Comparison of ENCODE assay signal across 8 mouse cellular contexts in the genomic region with DNA sequence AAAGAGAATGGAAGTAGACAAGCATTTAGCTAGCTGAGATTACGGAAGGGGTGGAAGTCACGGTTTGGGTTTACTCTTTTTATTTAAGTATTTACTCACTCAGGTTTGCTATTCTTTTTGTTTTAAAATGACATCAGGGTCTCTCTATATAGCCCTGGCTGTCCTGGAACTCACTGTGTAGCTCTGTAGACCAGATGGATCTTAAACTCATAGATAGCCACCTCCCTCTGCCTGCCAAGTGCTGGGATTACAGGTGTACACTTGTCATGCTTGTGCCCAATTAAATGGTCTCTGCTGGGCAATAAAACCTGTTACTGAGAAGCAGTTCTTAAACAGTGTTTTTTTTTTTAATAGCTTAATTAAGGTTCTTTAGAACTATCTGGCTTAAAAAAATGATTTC. TPM values are rescaled to one million over a fixed set of nuclear protein-coding genes. Genes with fewer than 3 reads are reported as not detected.
DNase-seq lines count a peak whose midpoint lies in the region; ATAC-seq and TF ChIP-seq lines count a peak whose summit lies in the region.

No protein-coding gene starts in this region.

- H3K9ac ChIP-seq in heart, embryonic 11.5 days (ENCODE audit: low read depth, low read length): peak overlapping the region; percentile 62
- H3K9ac ChIP-seq in forebrain, embryonic 14.5 days (ENCODE audit: low read length): peak overlapping the region; percentile 94

- no peak overlapping the region for H3K27ac ChIP-seq in heart, embryonic 11.5 days (ENCODE audit: low read depth, low read length)
- no peak overlapping the region for H3K27ac ChIP-seq in forebrain, embryonic 14.5 days (ENCODE audit: low read depth, low read length)
- H3K27ac ChIP-seq in limb, embryonic 10.5 days: no peak overlapping the region

- intact Hi-C loops in heart, postnatal 10 days (cut with DNase I): loop anchor here (2.0 to 5.0 kb wide), 3 partner anchors 29 to 148 kb away; partner anchors contain the start of genes Pde12 and Slmap

- no peaks in the 10 kb centered on the region for H3K9me3 ChIP-seq in heart, embryonic 11.5 days (replicated peaks; ENCODE audit: control insufficient read depth, low read length)
- no peaks in the 10 kb centered on the region for H3K9me3 ChIP-seq in forebrain, embryonic 14.5 days (replicated peaks; ENCODE audit: control insufficient read depth, low read length)
- H3K9me3 ChIP-seq in limb, embryonic 10.5 days (replicated peaks): no peaks in the 10 kb centered on the region

- H3K4me2 ChIP-seq in heart, embryonic 11.5 days: peak overlapping the region; percentile 80
- H3K4me2 ChIP-seq in forebrain, embryonic 14.5 days (ENCODE audit: low read length): peak overlapping the region; percentile 82
- H3K4me2 ChIP-seq in myocyte (ENCODE audit: low read depth): peak overlapping the region; percentile 82

- no peak for ATAC-seq in heart, embryonic 11.5 days (replicated peaks; ENCODE audit: insufficient number of reproducible peaks, low FRiP score, low TSS enrichment)
- no peak for ATAC-seq in forebrain, embryonic 14.5 days

- TF ChIP-seq POLR2A in myocyte (IDR thresholded peaks at IDR 0.05; ENCODE audit: insufficient read length, low read depth): no peak

- WGBS in heart, embryonic 11.5 days (ENCODE audit: insufficient replicate concordance): 50% methylated on average over 2 of the region's 2 CpGs
- 22% methylated on average over 2 of the region's 2 CpGs for WGBS in forebrain, embryonic 14.5 days
- 81% methylated on average over 2 of the region's 2 CpGs for WGBS in limb, embryonic 10.5 days

- peak overlapping the region; percentile 86 for H3K4me3 ChIP-seq in heart, embryonic 11.5 days (ENCODE audit: low read depth, low read length)
- peak overlapping the region; percentile 87 for H3K4me3 ChIP-seq in forebrain, embryonic 14.5 days (ENCODE audit: low read depth, low read length)
- peak overlapping the region; percentile 86 for H3K4me3 ChIP-seq in limb, embryonic 10.5 days
- H3K4me3 ChIP-seq in myocyte: peak overlapping the region; percentile 100

- no peaks in the 10 kb centered on the region for H3K27me3 ChIP-seq in heart, embryonic 11.5 days (ENCODE audit: control insufficient read depth, insufficient read depth, low read length)
- no peaks in the 10 kb centered on the region for H3K27me3 ChIP-seq in forebrain, embryonic 14.5 days (replicated peaks; ENCODE audit: control insufficient read depth, insufficient read depth, low read length)
- no peaks in the 10 kb centered on the region for H3K27me3 ChIP-seq in limb, embryonic 10.5 days (ENCODE audit: low read depth, poor library complexity, severe bottlenecking)
- no peaks in the 10 kb centered on the region for H3K27me3 ChIP-seq in myocyte (ENCODE audit: control insufficient read depth, insufficient read depth, insufficient read length)

- H3K36me3 ChIP-seq in heart, embryonic 11.5 days (ENCODE audit: control insufficient read depth, insufficient read depth, low read length): no peaks in the 10 kb centered on the region
- no peaks in the 10 kb centered on the region for H3K36me3 ChIP-seq in forebrain, embryonic 14.5 days (ENCODE audit: control insufficient read depth, insufficient read depth, low read length)
- H3K36me3 ChIP-seq in limb, embryonic 10.5 days: 0 out of 2 replicates have a peak, but pooled peaks cover 2% of the 10 kb centered on the region
- H3K36me3 ChIP-seq in myocyte (ENCODE audit: control insufficient read depth, insufficient read depth): no peaks in the 10 kb centered on the region

- no peak overlapping the region for H3ac ChIP-seq in myocyte (ENCODE audit: control insufficient read depth, insufficient read length)

- H3K4me1 ChIP-seq in heart, embryonic 11.5 days (ENCODE audit: control insufficient read depth, insufficient read depth, low read length): peaks cover 13% of the 10 kb centered on the region
- peaks cover 20% of the 10 kb centered on the region for H3K4me1 ChIP-seq in forebrain, embryonic 14.5 days (ENCODE audit: control insufficient read depth, insufficient read depth, low read length)
- H3K4me1 ChIP-seq in limb, embryonic 10.5 days: peaks cover 15% of the 10 kb centered on the region

- no peak for DNase-seq in heart, postnatal 10 days
- peak; percentile 40 for DNase-seq in R1 (ENCODE audit: low read depth, low spot score)
- peak; percentile 37 for DNase-seq in forebrain, embryonic 14.5 days (ENCODE audit: low spot score)
- no peak for DNase-seq in limb, embryonic 10.5 days (ENCODE audit: low spot score)
- no peak for DNase-seq in ovary, postnatal 14 days (ENCODE audit: low spot score)
- DNase-seq in right cerebral cortex, postnatal 36 days (ENCODE audit: low spot score in 2 of 2): no peak

- peaks cover 70% of the 10 kb centered on the region for H3K79me2 ChIP-seq in myocyte (ENCODE audit: control insufficient read depth, insufficient read depth)

TF ChIP-seq in myocyte, 11 proteins besides CTCF, POLR2A, EP300 and RAD21:
- TF ChIP-seq SRF (IDR thresholded peaks at IDR 0.05; ENCODE audit: control insufficient read depth, insufficient read length, low read depth): no peak
- no peak for TF ChIP-seq E2F4 (IDR thresholded peaks at IDR 0.05; ENCODE audit: insufficient read depth)
- no peak for TF ChIP-seq USF1 (IDR thresholded peaks at IDR 0.05; ENCODE audit: low read depth)
- no peak for TF ChIP-seq TCF3 (IDR thresholded peaks at IDR 0.05; ENCODE audit: insufficient read length, low read depth)
- TF ChIP-seq TCF12 (IDR thresholded peaks at IDR 0.05; ENCODE audit: insufficient read depth, poor library complexity, severe bottlenecking): no peak
- no peak for TF ChIP-seq MYOG (IDR thresholded peaks at IDR 0.05; ENCODE audit: control insufficient read depth in 1 of 3, insufficient read depth in 1 of 3, insufficient read length in 2 of 3, low read depth in 2 of 3)
- no peak for TF ChIP-seq POLR2AphosphoS2 (IDR thresholded peaks at IDR 0.05; ENCODE audit: insufficient read length, low read depth)
- no peak for TF ChIP-seq CEBPB (IDR thresholded peaks at IDR 0.05; ENCODE audit: insufficient read depth, poor library complexity, severe bottlenecking)
- no peak for TF ChIP-seq MYOD1 (IDR thresholded peaks at IDR 0.05; ENCODE audit: control insufficient read depth in 1 of 3, insufficient read length in 2 of 3, low read depth in 2 of 3)
- no peak for TF ChIP-seq MAX (IDR thresholded peaks at IDR 0.05; ENCODE audit: low read depth)
- TF ChIP-seq REST (IDR thresholded peaks at IDR 0.05; ENCODE audit: insufficient read depth, insufficient read length): no peak
TF ChIP-seq in myocyte: peak in this region for 0.

RNA-seq across cellular contexts. Expression of gene Arf4, which starts 2.1 kb away (rescaled TPM):
- 479 and 484 TPM in 2 replicates for polyA plus RNA-seq in heart, embryonic 11.5 days (2014; fragmentation: Nextera tagmentation; extraction: Ambion mirVana)
- 100 to 1,000 TPM; 127 to 134 TPM for total RNA-seq in heart, postnatal 10 days (2021)
- 681 and 712 TPM in 2 replicates for polyA plus RNA-seq in forebrain, embryonic 14.5 days (2014; fragmentation: Nextera tagmentation; extraction: Ambion mirVana)
- polyA plus RNA-seq in limb, embryonic 10.5 days (2016; fragmentation: Nextera tagmentation; extraction: Ambion mirVana): 464 and 513 TPM in 2 replicates
- polyA plus RNA-seq in myocyte (2012; fragmentation: generic; extraction: Trizol): 128 TPM

RNA-seq across cellular contexts. Expression of gene Pde12, which starts 29.7 kb away (rescaled TPM):
- 11.0 and 11.4 TPM in 2 replicates for polyA plus RNA-seq in heart, embryonic 11.5 days (2014; fragmentation: Nextera tagmentation; extraction: Ambion mirVana)
- total RNA-seq in heart, postnatal 10 days (2021): 1 to 10 TPM; 5.8 to 6.1 TPM
- 13.2 and 15.3 TPM in 2 replicates for polyA plus RNA-seq in forebrain, embryonic 14.5 days (2014; fragmentation: Nextera tagmentation; extraction: Ambion mirVana)
- 12.6 and 12.9 TPM in 2 replicates for polyA plus RNA-seq in limb, embryonic 10.5 days (2016; fragmentation: Nextera tagmentation; extraction: Ambion mirVana)
- 3.4 TPM for polyA plus RNA-seq in myocyte (2012; fragmentation: generic; extraction: Trizol)

RNA-seq across cellular contexts. Expression of gene Dnah12, which starts 53.1 kb away (rescaled TPM):
- polyA plus RNA-seq in heart, embryonic 11.5 days (2014; fragmentation: Nextera tagmentation; extraction: Ambion mirVana): 0.03 and 0.25 TPM in 2 replicates
- under 1 TPM; 0.05 TPM for total RNA-seq in heart, postnatal 10 days (2021)
- 0.10 TPM in 2 replicates for polyA plus RNA-seq in forebrain, embryonic 14.5 days (2014; fragmentation: Nextera tagmentation; extraction: Ambion mirVana)
- polyA plus RNA-seq in limb, embryonic 10.5 days (2016; fragmentation: Nextera tagmentation; extraction: Ambion mirVana): not detected in 2 replicates
- not detected for polyA plus RNA-seq in myocyte (2012; fragmentation: generic; extraction: Trizol)

Comparison
In these comparisons a context has a peak if more than half of its experiments do, and no peak if none do; other contexts are left out.
1. DNase-seq: peak in R1 (single experiment) and forebrain, embryonic 14.5 days (single experiment); none in heart, postnatal 10 days (0 of 2), limb, embryonic 10.5 days (single experiment), ovary, postnatal 14 days (single experiment) and right cerebral cortex, postnatal 36 days (0 of 2).
2. Peak in every context shown above with its lines, with median percentiles within 50 percentile points of each other: H3K4me2 ChIP-seq and H3K4me3 ChIP-seq.